Mouse (Mus musculus): Measurements from ENCODE around the gene Enpp1.
"Not testable (repeated sequence)": the region's sequence is repeated elsewhere in the genome, so short reads cannot be mapped to it uniquely, and the experiment has no call there.

Gene Enpp1

GRCm38 (mm10) chr10:24635884-24636283, 76.1 kb downstream of the Enpp1 start:
- no peak for DNase-seq

- no peak for DNase-seq
These were observed 76.6 kb downstream of the Enpp1 start for GRCm38 (mm10) chr10:24635331-24635815.

GRCm38 (mm10) chr10:24634288-24634687, 77.7 kb downstream of the Enpp1 start:
- peak; percentile 38 for DNase-seq

- DNase-seq: no peak
These were observed 80.8 kb downstream of the Enpp1 start for GRCm38 (mm10) chr10:24631122-24631521.

GRCm38 (mm10) chr10:24630469-24631081, 81.4 kb downstream of the Enpp1 start:
- no peak for DNase-seq

- DNase-seq: no peak
These were observed 82.8 kb downstream of the Enpp1 start for GRCm38 (mm10) chr10:24629086-24629720.

GRCm38 (mm10) chr10:24628466-24628865, 83.5 kb downstream of the Enpp1 start:
- no peak for DNase-seq

GRCm38 (mm10) chr10:24627262-24627661, 84.7 kb downstream of the Enpp1 start:
- no peak for DNase-seq

- DNase-seq: peak; percentile 67
These were observed 86.8 kb downstream of the Enpp1 start for GRCm38 (mm10) chr10:24625060-24625701.

GRCm38 (mm10) chr10:24622586-24622985, 89.4 kb downstream of the Enpp1 start:
- DNase-seq: peak; percentile 48

GRCm38 (mm10) chr10:24621572-24621971, 90.4 kb downstream of the Enpp1 start:
- DNase-seq: no peak

GRCm38 (mm10) chr10:24616572-24616971, 95.4 kb downstream of the Enpp1 start:
- DNase-seq: not testable (repeated sequence)

- no peak for DNase-seq
These were observed 96.2 kb downstream of the Enpp1 start for GRCm38 (mm10) chr10:24615799-24616198.

- DNase-seq: no peak
These were observed 97.2 kb downstream of the Enpp1 start for GRCm38 (mm10) chr10:24614726-24615125.

GRCm38 (mm10) chr10:24609766-24610165, 102.2 kb downstream of the Enpp1 start:
- DNase-seq: no peak

GRCm38 (mm10) chr10:24609146-24609545, 102.8 kb downstream of the Enpp1 start:
- no peak for DNase-seq

GRCm38 (mm10) chr10:24603727-24604126, 108.2 kb downstream of the Enpp1 start:
- DNase-seq: no peak

- no peak for DNase-seq
These were observed 108.9 kb downstream of the Enpp1 start for GRCm38 (mm10) chr10:24603035-24603434.

- DNase-seq: no peak
These were observed 112.2 kb downstream of the Enpp1 start for GRCm38 (mm10) chr10:24599802-24600201.

- DNase-seq: no peak
These were observed 113.3 kb downstream of the Enpp1 start for GRCm38 (mm10) chr10:24598693-24599092.

- DNase-seq: no peak
These were observed 114.2 kb downstream of the Enpp1 start for GRCm38 (mm10) chr10:24597789-24598188.

GRCm38 (mm10) chr10:24596869-24597339, 115.1 kb downstream of the Enpp1 start:
- DNase-seq: no peak

GRCm38 (mm10) chr10:24596003-24596868, 115.7 kb downstream of the Enpp1 start:
- DNase-seq: peak; percentile 49
